Comparison of ENCODE assay signal across 8 mouse cellular contexts in genomic region chr7:18926041-18926790, GRCm38 (mm10). TPM values are rescaled to one million over a fixed set of nuclear protein-coding genes. Genes with fewer than 3 reads are reported as not detected.
A peak's percentile ranks its signal among the peaks of the same experiment; 100 is the strongest.
DNase-seq lines count a peak whose midpoint lies in the region; ATAC-seq and TF ChIP-seq lines count a peak whose summit lies in the region.

No protein-coding gene starts in this region.

- TF ChIP-seq POLR2A in liver, adult 2 months (IDR thresholded peaks at IDR 0.05; ENCODE audit: extremely low read depth, insufficient read depth, low read length): no peak

- no peak for DNase-seq in liver, adult 2 months (ENCODE audit: extremely low read depth, low read depth, low spot score)
- no peak for DNase-seq in liver
- peak; percentile 71 to 76 for DNase-seq in cerebellum, postnatal 10 days
- DNase-seq in kidney, adult 9 months: peak; percentile 61
- peak; percentile 49 for DNase-seq in lung, postnatal 0 days (ENCODE audit: low spot score)
- no peak for DNase-seq in ovary, postnatal 36 days (ENCODE audit: low spot score)

- TF ChIP-seq CTCF in liver, adult 2 months (IDR thresholded peaks at IDR 0.05; ENCODE audit: low read depth, low read length): no peak
- no peak for TF ChIP-seq CTCF in lung, postnatal 0 days (IDR thresholded peaks at IDR 0.05)

- H3K36me3 ChIP-seq in liver, adult 2 months (ENCODE audit: control insufficient read depth, insufficient read depth, low read length): no peaks in the 10 kb centered on the region
- no peaks in the 10 kb centered on the region for H3K36me3 ChIP-seq in heart, embryonic 11.5 days (ENCODE audit: control insufficient read depth, insufficient read depth, low read length)
- no peaks in the 10 kb centered on the region for H3K36me3 ChIP-seq in lung, postnatal 0 days (ENCODE audit: insufficient read depth, low read length)
- no peaks in the 10 kb centered on the region for H3K36me3 ChIP-seq in stomach, embryonic 16.5 days (ENCODE audit: control insufficient read depth, insufficient read depth, low read length)

- peak overlapping the region; percentile 75 for H3K4me3 ChIP-seq in liver, adult 2 months (ENCODE audit: insufficient read depth, low read depth, low read length)
- H3K4me3 ChIP-seq in heart, embryonic 11.5 days (ENCODE audit: low read depth, low read length): peak overlapping the region; percentile 58
- peak overlapping the region; percentile 53 for H3K4me3 ChIP-seq in lung, postnatal 0 days (ENCODE audit: low read depth, low read length)
- H3K4me3 ChIP-seq in stomach, embryonic 16.5 days (replicated peaks; ENCODE audit: low read length): peak overlapping the region; percentile 54

- H3K9me3 ChIP-seq in heart, embryonic 11.5 days (replicated peaks; ENCODE audit: control insufficient read depth, low read length): no peaks in the 10 kb centered on the region
- no peaks in the 10 kb centered on the region for H3K9me3 ChIP-seq in lung, postnatal 0 days (ENCODE audit: low read length)
- no peaks in the 10 kb centered on the region for H3K9me3 ChIP-seq in stomach, embryonic 16.5 days (replicated peaks; ENCODE audit: control insufficient read depth, low read length)

- H3K9ac ChIP-seq in liver, adult 2 months (ENCODE audit: low read depth, low read length): peak overlapping the region; percentile 77
- H3K9ac ChIP-seq in heart, embryonic 11.5 days (ENCODE audit: low read depth, low read length): peak overlapping the region; percentile 65
- peak overlapping the region; percentile 62 for H3K9ac ChIP-seq in lung, postnatal 0 days (replicated peaks; ENCODE audit: low read depth)
- peak overlapping the region; percentile 78 for H3K9ac ChIP-seq in stomach, embryonic 16.5 days (ENCODE audit: low read length)

- H3K27ac ChIP-seq in liver, adult 2 months (replicated peaks; ENCODE audit: insufficient read depth, low read depth, low read length): no peak overlapping the region; the same call in 1 of the 2 replicates
- H3K27ac ChIP-seq in heart, embryonic 11.5 days (ENCODE audit: low read depth, low read length): no peak overlapping the region
- peak overlapping the region; percentile 89 for H3K27ac ChIP-seq in lung, postnatal 0 days (ENCODE audit: low read length)
- no peak overlapping the region for H3K27ac ChIP-seq in stomach, embryonic 16.5 days (ENCODE audit: low read length)

- peaks cover 21% of the 10 kb centered on the region for H3K27me3 ChIP-seq in liver, adult 2 months (ENCODE audit: control insufficient read depth, insufficient read depth, low read length)
- peaks cover 49% of the 10 kb centered on the region for H3K27me3 ChIP-seq in heart, embryonic 11.5 days (ENCODE audit: control insufficient read depth, insufficient read depth, low read length)
- peaks cover 13% of the 10 kb centered on the region for H3K27me3 ChIP-seq in lung, postnatal 0 days (replicated peaks; ENCODE audit: insufficient read depth, low read length)
- peaks cover 31% of the 10 kb centered on the region for H3K27me3 ChIP-seq in stomach, embryonic 16.5 days (ENCODE audit: control insufficient read depth, insufficient read depth, low read length)

- no peak for TF ChIP-seq EP300 in lung, postnatal 0 days (IDR thresholded peaks at IDR 0.05)

- peak; percentile 41 for ATAC-seq in heart, embryonic 11.5 days (replicated peaks; ENCODE audit: insufficient number of reproducible peaks, low FRiP score, low TSS enrichment)
- ATAC-seq in lung, postnatal 0 days: peak; percentile 66
- no peak for ATAC-seq in stomach, embryonic 16.5 days (ENCODE audit: insufficient read depth, low FRiP score)

- 4% methylated on average over 39 of the region's 42 CpGs for WGBS in liver, adult 2 months
- WGBS in heart, embryonic 11.5 days (ENCODE audit: insufficient replicate concordance): 2% methylated on average over 37 of the region's 42 CpGs
- WGBS in lung, postnatal 0 days: 4% methylated on average over 24 of the region's 42 CpGs
- 3% methylated on average over 33 of the region's 42 CpGs for WGBS in stomach, embryonic 16.5 days

- no peaks in the 10 kb centered on the region for H3K79me2 ChIP-seq in liver, adult 2 months (ENCODE audit: control insufficient read depth, insufficient read depth, low read length)

- H3K4me2 ChIP-seq in heart, embryonic 11.5 days: peak overlapping the region; percentile 91
- peak overlapping the region; percentile 64 for H3K4me2 ChIP-seq in lung, postnatal 0 days (replicated peaks; ENCODE audit: low read depth, low read length)
- H3K4me2 ChIP-seq in stomach, embryonic 16.5 days (ENCODE audit: low read depth, low read length): peak overlapping the region; percentile 92

- no peaks in the 10 kb centered on the region; the same call in 1 of the 2 replicates for H3K4me1 ChIP-seq in liver, adult 2 months (ENCODE audit: control insufficient read depth, insufficient read depth, low read length)
- peaks cover 8% of the 10 kb centered on the region for H3K4me1 ChIP-seq in heart, embryonic 11.5 days (ENCODE audit: control insufficient read depth, insufficient read depth, low read length)
- H3K4me1 ChIP-seq in lung, postnatal 0 days (ENCODE audit: insufficient read depth, low read depth, low read length): peaks cover 3% of the 10 kb centered on the region; the same call in 1 of the 2 replicates
- peaks cover 14% of the 10 kb centered on the region for H3K4me1 ChIP-seq in stomach, embryonic 16.5 days (ENCODE audit: control insufficient read depth, insufficient read depth, low read length)

RNA-seq across cellular contexts. Expression of gene Nova2, which starts 0.5 kb away (rescaled TPM):
- 0.09 and 0.27 TPM in 2 replicates for total RNA-seq in liver, adult 2 months (2014; rRNA removed)
- 0.16 and 0.24 TPM in 2 replicates for polyA plus RNA-seq in liver, adult 2 months (2012; rRNA removed)
- polyA plus RNA-seq in heart, embryonic 11.5 days (2014; fragmentation: Nextera tagmentation; extraction: Ambion mirVana): 0.77 and 0.93 TPM in 2 replicates
- polyA plus RNA-seq in lung, postnatal 0 days (2015; fragmentation: Nextera tagmentation; extraction: Ambion mirVana): 1.1 and 1.2 TPM in 2 replicates
- 0.39 and 0.62 TPM in 2 replicates for polyA plus RNA-seq in stomach, embryonic 16.5 days (2015; fragmentation: Nextera tagmentation; extraction: Ambion mirVana)

RNA-seq across cellular contexts. Expression of gene Ccdc61, which starts 16.0 kb away (rescaled TPM):
- total RNA-seq in liver, adult 2 months (2014; rRNA removed): 5.6 and 7.7 TPM in 2 replicates
- 9.7 and 12.0 TPM in 2 replicates for polyA plus RNA-seq in liver, adult 2 months (2012; rRNA removed)
- polyA plus RNA-seq in heart, embryonic 11.5 days (2014; fragmentation: Nextera tagmentation; extraction: Ambion mirVana): 12.1 and 19.8 TPM in 2 replicates
- 17.6 and 19.0 TPM in 2 replicates for polyA plus RNA-seq in lung, postnatal 0 days (2015; fragmentation: Nextera tagmentation; extraction: Ambion mirVana)
- 16.7 and 21.2 TPM in 2 replicates for polyA plus RNA-seq in stomach, embryonic 16.5 days (2015; fragmentation: Nextera tagmentation; extraction: Ambion mirVana)

RNA-seq across cellular contexts. Expression of gene Pglyrp1, which starts 55.1 kb away (rescaled TPM):
- total RNA-seq in liver, adult 2 months (2014; rRNA removed): 0.18 and 0.27 TPM in 2 replicates
- polyA plus RNA-seq in liver, adult 2 months (2012; rRNA removed): 1.7 and 2.0 TPM in 2 replicates
- 0.45 and 1.6 TPM in 2 replicates for polyA plus RNA-seq in heart, embryonic 11.5 days (2014; fragmentation: Nextera tagmentation; extraction: Ambion mirVana)
- polyA plus RNA-seq in lung, postnatal 0 days (2015; fragmentation: Nextera tagmentation; extraction: Ambion mirVana): 45.6 and 51.1 TPM in 2 replicates
- polyA plus RNA-seq in stomach, embryonic 16.5 days (2015; fragmentation: Nextera tagmentation; extraction: Ambion mirVana): 119 and 175 TPM in 2 replicates

Comparison
In these comparisons a context has a peak if more than half of its experiments do, and no peak if none do; other contexts are left out.
1. DNase-seq: peak in cerebellum, postnatal 10 days (2 of 2), kidney, adult 9 months (single experiment) and lung, postnatal 0 days (single experiment); none in liver, adult 2 months (single experiment), liver (single experiment) and ovary, postnatal 36 days (single experiment).
2. RNA of gene Pglyrp1, which starts 55.1 kb away (polyA plus RNA-seq): 119 to 175 TPM in stomach, embryonic 16.5 days and 45.6 to 51.1 TPM in lung, postnatal 0 days; 1.7 to 2.0 TPM in liver, adult 2 months and 0.45 to 1.6 TPM in heart, embryonic 11.5 days; every median in the first group is over 10 times any median in the second.
3. Peak in every context shown above with its lines, with median percentiles within 50 percentile points of each other: H3K4me3 ChIP-seq, H3K9ac ChIP-seq and H3K4me2 ChIP-seq.